Mouse (Mus musculus) CH12.LX (cell line): Measurements from ENCODE around the gene Oit1. TPM values are rescaled to one million over a fixed set of nuclear protein-coding genes. Genes with fewer than 3 reads are reported as not detected.

Experiments used
- DNase-seq: peaks from one replicate; pipeline ENCODE4 v3.0.0-alpha.2; 2013; ENCODE audit errors: extremely low read depth
- H3K27ac ChIP-seq: 2 replicates; pipeline ENCODE4 v1.5.1; 2012; ENCODE audit warnings: low read depth, mild to moderate bottlenecking, control low read depth, moderate library complexity; ENCODE audit not compliant: insufficient read depth
- H3K27me3 ChIP-seq: replicated peaks from 2 replicates; pipeline ENCODE3; 2012; ENCODE audit warnings: inconsistent platforms
- H3K36me3 ChIP-seq, 2 experiments: replicated peaks in 1 of 2; 2 replicates each; pipeline versions ENCODE3 to v1.6.1; 2012; ENCODE audit warnings: inconsistent platforms in 1 of 2, low read length in 1 of 2, mild to moderate bottlenecking in 1 of 2, mixed read lengths in 1 of 2, moderate library complexity in 1 of 2; ENCODE audit not compliant: control insufficient read depth in 1 of 2, insufficient read depth in 1 of 2
- H3K4me1 ChIP-seq, 2 experiments: 2 replicates each; pipeline ENCODE4 v1.6.1; 2012; ENCODE audit warnings: inconsistent platforms in 1 of 2, moderate library complexity in 1 of 2; ENCODE audit not compliant: insufficient read depth in 2 of 2, control insufficient read depth in 1 of 2
- H3K4me2 ChIP-seq: 2 replicates; pipeline ENCODE4 v1.6.1; 2012; ENCODE audit warnings: low read depth, mild to moderate bottlenecking, control low read depth; ENCODE audit not compliant: poor library complexity, insufficient read depth, severe bottlenecking
- H3K4me3 ChIP-seq, 3 experiments: fragments of 150-350 bp in 1 of 3; sonication (generic) in 1 of 3; replicated peaks in 1 of 3; 2 replicates each; pipeline versions ENCODE3 to v1.5.1; 2011 to 2012; ENCODE audit warnings: low read depth in 2 of 3, low read length in 2 of 3, mild to moderate bottlenecking in 2 of 3, moderate library complexity in 2 of 3, control low read depth in 1 of 3, improper control_type of control experiment in 1 of 3, inconsistent platforms in 1 of 3, mixed read lengths in 1 of 3; ENCODE audit not compliant: poor library complexity in 1 of 3
- H3K79me2 ChIP-seq: replicated peaks from 2 replicates; pipeline ENCODE4 v1.6.1; 2012; ENCODE audit warnings: mild to moderate bottlenecking, moderate library complexity; ENCODE audit not compliant: control insufficient read depth, poor library complexity, insufficient read depth, severe bottlenecking; ENCODE audit errors: extremely low read depth
- H3K9ac ChIP-seq: 2 replicates; pipeline ENCODE4 v1.6.1; 2012; ENCODE audit warnings: low read depth, mild to moderate bottlenecking, control low read depth, moderate library complexity; ENCODE audit not compliant: insufficient read depth
- H3K9me3 ChIP-seq: replicated peaks from 2 replicates; pipeline ENCODE3; 2012; ENCODE audit warnings: low read length, inconsistent platforms, mixed read lengths
- CTCF ChIP-seq, 2 experiments: IDR thresholded peaks in 1 of 2; conservative IDR thresholded peaks in 1 of 2; 2 replicates each; pipeline ENCODE4 v1.5.1; 2011 to 2012; ENCODE audit warnings: low read depth in 2 of 2, low read length in 2 of 2, improper control_type of control experiment in 1 of 2, inconsistent platforms in 1 of 2, mild to moderate bottlenecking in 1 of 2, moderate library complexity in 1 of 2
- EP300 ChIP-seq: IDR thresholded peaks from 2 replicates; pipeline ENCODE4 v1.6.1; 2011; ENCODE audit warnings: low read length, improper control_type of control experiment
- JUND ChIP-seq: conservative IDR thresholded peaks from 2 replicates; pipeline ENCODE4 v1.6.1; 2011; ENCODE audit warnings: low read depth, low read length, improper control_type of control experiment
- MAX ChIP-seq: IDR thresholded peaks from 2 replicates; pipeline ENCODE4 v1.6.1; 2011; ENCODE audit warnings: low read length, improper control_type of control experiment
- NELFE ChIP-seq: IDR thresholded peaks from 2 replicates; pipeline ENCODE4 v1.6.1; 2011; ENCODE audit warnings: low read depth, low read length, improper control_type of control experiment
- RAD21 ChIP-seq: IDR thresholded peaks from 2 replicates; pipeline ENCODE4 v1.6.1; 2011; ENCODE audit warnings: low read depth, mild to moderate bottlenecking, low read length, improper control_type of control experiment, moderate library complexity
- SMC3 ChIP-seq: IDR thresholded peaks from 2 replicates; pipeline ENCODE4 v1.6.1; 2011; ENCODE audit warnings: low read depth, low read length, improper control_type of control experiment
- USF2 ChIP-seq: conservative IDR thresholded peaks from 2 replicates; pipeline ENCODE4 v1.6.1; 2011; ENCODE audit warnings: low read depth, low read length, improper control_type of control experiment
- ZKSCAN1 ChIP-seq: IDR thresholded peaks from 2 replicates; pipeline ENCODE4 v1.6.1; 2012; ENCODE audit warnings: low read depth, inconsistent platforms, low read length, improper control_type of control experiment, borderline replicate concordance
- dilution Hi-C: fragments of 300-500 bp; cut with MboI; formaldehyde crosslinking; loops from 2 replicates; pipeline ENCODE4 v1.14.3; 2020; ENCODE audit warnings: low sequenced_read_pairs; ENCODE audit not compliant: extremely low pct_unique_long_range_greater_than_20kb, extremely low pct_ligation_motif_present
- in situ Hi-C: fragments of 300-500 bp; cut with MboI; formaldehyde crosslinking; loops from 3 replicates; pipeline ENCODE4 v1.14.3; 2019; ENCODE audit warnings: low sequenced_read_pairs, low pct_ligation_motif_present, low pct_unique_long_range_greater_than_20kb, mixed read lengths
- polyA plus RNA-seq: library from polyadenylated mRNA; unstranded; fragments of >175 nt; gene quantifications from 2 replicates; pipeline ENCODE4 v1.2.1, GENCODE M21; 2012; ENCODE audit warnings: low read depth; ENCODE audit not compliant: insufficient read length
- total RNA-seq, 2 experiments: library from RNA; depleted of rRNA; stranded (reverse); fragments of 300-350 nt in 1 of 2; fragments of >200 nt in 1 of 2; gene quantifications; 2 replicates each; pipeline ENCODE4 v1.2.3; 2012 to 2014

Oit1 gene
- total and polyA plus RNA-seq, 3 experiments: not detected

DNA sequence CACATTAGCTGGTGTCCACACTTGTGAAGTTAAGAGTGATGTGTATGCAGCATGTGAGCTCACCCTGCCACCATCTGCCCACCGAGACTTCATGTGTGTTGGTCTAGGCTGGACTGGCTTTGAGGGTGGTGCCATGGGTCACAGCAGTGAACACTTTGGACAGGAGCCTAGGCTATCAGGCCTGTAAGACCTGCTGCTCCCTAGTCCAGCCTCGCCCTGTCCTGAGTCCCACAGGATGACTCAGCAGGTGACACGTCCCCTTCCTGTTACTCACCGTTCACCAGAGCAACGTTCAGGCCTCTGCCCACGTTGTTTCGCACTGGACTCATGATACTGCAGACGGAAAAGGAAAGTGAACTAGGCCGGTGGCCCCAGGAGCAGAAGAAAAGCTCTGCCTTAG lies 21.7 kb downstream of the Oit1 start:
- Histone ChIP-seq H3K4me3 (no peak overlapping the region), H3K27me3 (no peaks in the 10 kb centered on the region), H3K36me3 (no peaks in the 10 kb centered on the region), H3K9ac (no peak overlapping the region), H3K4me2 (no peak overlapping the region), H3K4me1 (peaks cover 12 to 31% of the 10 kb centered on the region in 2 experiments), H3K27ac (no peak overlapping the region), H3K79me2 (no peaks in the 10 kb centered on the region), H3K9me3 (no peaks in the 10 kb centered on the region)
- in situ Hi-C loops (loop anchor here (25.0 kb wide), 2 partner anchors 105 to 230 kb away; no protein-coding TSS in a partner anchor), dilution Hi-C loops (no loop called here)
- no peak for DNase-seq
- TF ChIP-seq MAX: no peak

DNA sequence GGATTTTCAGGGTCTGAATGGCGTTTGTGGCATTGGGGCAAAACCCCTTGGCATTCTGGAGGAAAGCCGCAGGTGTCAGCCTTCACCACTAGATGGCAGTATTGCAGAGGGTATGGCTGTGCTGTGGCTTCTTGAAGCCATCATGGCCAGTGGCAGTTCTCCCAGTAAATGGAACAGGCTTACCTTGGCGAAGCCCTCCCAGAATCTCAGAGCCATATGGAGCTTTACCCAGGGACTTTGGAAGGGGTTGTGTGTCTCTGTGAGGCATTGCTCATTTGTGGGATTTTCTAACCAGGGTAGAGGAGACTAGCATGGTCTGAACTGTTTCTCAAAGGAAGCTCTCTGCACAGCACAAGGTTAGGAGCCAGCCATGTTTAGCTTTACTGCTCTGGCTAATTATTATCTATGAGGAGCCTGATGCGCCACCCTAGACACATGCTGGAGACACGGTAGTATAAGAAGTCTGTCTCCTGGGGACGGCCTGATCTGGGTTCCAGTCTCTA lies 22.5 kb downstream of the Oit1 start:
- in situ Hi-C loops: loop anchor here (25.0 kb wide), 2 partner anchors 106 to 231 kb away; no protein-coding TSS in a partner anchor
- no peak overlapping the region for H3K4me2 ChIP-seq
- H3K9me3 ChIP-seq: no peaks in the 10 kb centered on the region
- DNase-seq: peak; percentile 75
- peak; percentile 95 for TF ChIP-seq RAD21
- no peak for TF ChIP-seq ZKSCAN1
- peak; percentile 69 for TF ChIP-seq SMC3
- TF ChIP-seq EP300: no peak
- no peak for TF ChIP-seq USF2
- no peak for TF ChIP-seq JUND
- TF ChIP-seq CTCF (conservative IDR thresholded peaks at IDR 0.05 in 1 of 2, IDR thresholded peaks at IDR 0.05 in 1 of 2; ENCODE audit: low read depth in 2 of 2, low read length in 2 of 2): peak; percentile 89 to 90
- H3K4me3 ChIP-seq: no peak overlapping the region
- no peaks in the 10 kb centered on the region for H3K79me2 ChIP-seq
- dilution Hi-C loops: no loop called here
- no peaks in the 10 kb centered on the region for H3K36me3 ChIP-seq
- H3K27me3 ChIP-seq: no peaks in the 10 kb centered on the region
- peaks cover 12 to 29% of the 10 kb centered on the region in 2 experiments for H3K4me1 ChIP-seq
- no peak overlapping the region for H3K9ac ChIP-seq
- no peak overlapping the region for H3K27ac ChIP-seq

DNA sequence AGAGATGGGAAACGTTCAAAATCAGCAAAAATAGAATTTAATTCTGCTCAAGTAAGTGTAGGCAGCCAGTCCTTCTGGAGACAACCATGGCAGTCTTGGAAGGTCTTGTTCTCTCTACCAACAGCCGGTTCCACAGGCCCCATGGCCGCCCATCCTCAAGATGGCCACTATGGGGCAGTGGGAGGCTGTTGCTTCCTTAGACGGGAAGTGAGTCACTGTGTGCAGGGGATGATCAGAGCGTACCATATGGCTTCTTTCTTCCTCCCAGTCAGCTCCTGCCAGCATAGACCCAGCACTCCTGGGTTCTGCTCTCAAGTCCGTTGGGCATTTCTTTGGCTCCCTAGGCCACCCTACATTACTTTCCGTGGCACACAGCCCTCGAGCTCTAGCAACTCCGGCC lies 29.6 kb downstream of the Oit1 start:
- Histone ChIP-seq H3K79me2 (no peaks in the 10 kb centered on the region), H3K36me3 (no peaks in the 10 kb centered on the region), H3K9me3 (no peaks in the 10 kb centered on the region), H3K4me1 (peaks cover 0 to 10% of the 10 kb centered on the region in 2 experiments; a peak in 2 of 4 replicates), H3K4me2 (no peak overlapping the region), H3K27me3 (no peaks in the 10 kb centered on the region), H3K27ac (no peak overlapping the region), H3K4me3 (no peak overlapping the region), H3K9ac (no peak overlapping the region)
- in situ Hi-C loops (no loop called here), dilution Hi-C loops (no loop called here)
- TF ChIP-seq NELFE: no peak
- peak in 1 of 2 experiments; percentile 40; a peak in 2 of 4 replicates for TF ChIP-seq CTCF (conservative IDR thresholded peaks at IDR 0.05 in 1 of 2, IDR thresholded peaks at IDR 0.05 in 1 of 2; ENCODE audit: low read depth in 2 of 2, low read length in 2 of 2)
- peak; percentile 8 for TF ChIP-seq RAD21
- peak; percentile 16 for DNase-seq
